Mouse (Mus musculus): ENCODE measurements at regions not wholly inside any gene's neighbourhood (a gene's known extent, or its start where the extent isn't known, plus 50 kb on each side); places are given as distances from the start of the nearest gene placed in this dataset.

- Histone ChIP-seq H3K36me3 (ENCODE audit: control insufficient read depth, insufficient read depth, low read length) (no peaks in the 10 kb centered on the region), H3K4me1 (ENCODE audit: control insufficient read depth, insufficient read depth, low read length) (no peaks in the 10 kb centered on the region), H3K27ac (ENCODE audit: low read depth, low read length) (no peak overlapping the region), H3K9me3 (ENCODE audit: control insufficient read depth, low read length) (no peaks in the 10 kb centered on the region), H3K9ac (ENCODE audit: low read length) (no peak overlapping the region), H3K27me3 (ENCODE audit: control insufficient read depth, insufficient read depth, low read length) (no peaks in the 10 kb centered on the region), H3K4me2 (ENCODE audit: low read depth) (no peak overlapping the region), H3K4me3 (ENCODE audit: low read depth, low read length) (no peak overlapping the region)
- DNase-seq (ENCODE audit: low spot score) (no peak), ATAC-seq (ENCODE audit: insufficient read depth, low FRiP score, low TSS enrichment) (no peak)
- 68% methylated on average over 1 of the region's 1 CpGs for WGBS
Measured at GRCm38 (mm10) chr13:78656196-78656595, 456.6 kb upstream of the Nr2f1 start.

- H3K27me3 ChIP-seq (ENCODE audit: control insufficient read depth, insufficient read depth, low read length) = no peaks in the 10 kb centered on the region
- H3K4me3 ChIP-seq (ENCODE audit: low read depth, low read length) = no peak overlapping the region
- no peak overlapping the region for H3K4me2 ChIP-seq (ENCODE audit: low read depth)
- no peaks in the 10 kb centered on the region for H3K9me3 ChIP-seq (ENCODE audit: control insufficient read depth, low read length)
- 52% methylated on average over 1 of the region's 1 CpGs for WGBS
- DNase-seq (ENCODE audit: low spot score) (no peak), ATAC-seq (ENCODE audit: insufficient read depth, low FRiP score, low TSS enrichment) (peak; percentile 65; the same call in 1 of the 2 replicates)
- H3K9ac ChIP-seq (ENCODE audit: low read length) = no peak overlapping the region
- no peak overlapping the region for H3K27ac ChIP-seq (ENCODE audit: low read depth, low read length)
- H3K36me3 ChIP-seq (ENCODE audit: control insufficient read depth, insufficient read depth, low read length) = no peaks in the 10 kb centered on the region
- H3K4me1 ChIP-seq (ENCODE audit: control insufficient read depth, insufficient read depth, low read length) = no peaks in the 10 kb centered on the region
Measured at GRCm38 (mm10) chr13:78650824-78651223, 451.3 kb upstream of the Nr2f1 start.

DNA sequence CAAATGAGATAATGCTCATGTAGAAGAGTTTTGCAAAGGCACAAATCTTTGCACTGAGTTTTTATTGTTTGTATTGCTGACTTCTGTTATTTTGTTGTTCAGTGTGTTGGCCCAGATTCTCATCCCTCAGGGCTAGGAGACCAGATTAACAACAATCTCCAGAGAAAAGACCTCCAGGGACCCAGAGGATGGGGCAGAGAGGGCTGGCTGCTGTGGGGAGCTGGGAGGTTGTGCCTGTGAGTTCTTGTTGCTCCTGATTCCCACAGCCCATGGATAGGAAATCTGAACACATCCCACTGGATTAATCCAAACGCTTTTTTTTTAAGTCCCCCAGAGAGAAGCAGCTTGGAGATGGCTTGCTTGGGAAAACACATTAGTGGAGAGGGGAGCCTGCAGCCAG lies 445.0 kb upstream of the Nr2f1 start:
- H3K27me3 ChIP-seq (ENCODE audit: control insufficient read depth, insufficient read depth, low read length) = no peaks in the 10 kb centered on the region
- WGBS = 35% methylated on average over 1 of the region's 1 CpGs
- no peak for ATAC-seq (ENCODE audit: insufficient read depth, low FRiP score, low TSS enrichment)
- H3K4me1 ChIP-seq (ENCODE audit: control insufficient read depth, insufficient read depth, low read length) = peaks cover 6% of the 10 kb centered on the region
- no peaks in the 10 kb centered on the region for H3K9me3 ChIP-seq (ENCODE audit: control insufficient read depth, low read length)
- H3K4me3 ChIP-seq (ENCODE audit: low read depth, low read length) = no peak overlapping the region
- H3K27ac ChIP-seq (ENCODE audit: low read depth, low read length) = no peak overlapping the region
- no peaks in the 10 kb centered on the region for H3K36me3 ChIP-seq (ENCODE audit: control insufficient read depth, insufficient read depth, low read length)
- no peak overlapping the region for H3K9ac ChIP-seq (ENCODE audit: low read length)
- no peak for DNase-seq (ENCODE audit: low spot score)
- no peak overlapping the region for H3K4me2 ChIP-seq (ENCODE audit: low read depth)

DNA sequence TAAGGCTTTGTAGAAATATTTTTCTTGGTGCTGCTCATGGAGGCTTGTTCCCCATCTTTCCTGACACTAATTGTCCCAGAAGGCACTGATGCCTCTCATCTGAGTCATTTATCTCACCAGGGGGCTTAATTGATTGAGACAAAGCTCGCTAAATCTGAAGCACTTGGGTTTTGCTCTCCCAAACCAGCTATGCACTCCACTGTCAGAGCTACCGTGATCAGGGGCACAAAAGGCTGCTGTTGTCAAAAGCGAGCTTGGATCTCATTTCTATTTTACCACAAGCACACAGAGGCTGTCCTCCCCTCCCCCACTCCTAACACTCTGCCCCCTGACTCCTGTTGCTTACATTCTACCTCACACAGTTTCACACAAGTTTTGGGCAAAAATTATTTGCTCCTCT lies 443.5 kb upstream of the Nr2f1 start:
- peaks cover 6% of the 10 kb centered on the region for H3K4me1 ChIP-seq (ENCODE audit: control insufficient read depth, insufficient read depth, low read length)
- peak; percentile 36 for DNase-seq (ENCODE audit: low spot score)
- ATAC-seq (ENCODE audit: insufficient read depth, low FRiP score, low TSS enrichment) = no peak
- no peak overlapping the region for H3K4me3 ChIP-seq (ENCODE audit: low read depth, low read length)
- no peaks in the 10 kb centered on the region for H3K36me3 ChIP-seq (ENCODE audit: control insufficient read depth, insufficient read depth, low read length)
- 4% methylated on average over 3 of the region's 3 CpGs for WGBS
- no peak overlapping the region for H3K4me2 ChIP-seq (ENCODE audit: low read depth)
- H3K27ac ChIP-seq (ENCODE audit: low read depth, low read length) = no peak overlapping the region
- no peak overlapping the region for H3K9ac ChIP-seq (ENCODE audit: low read length)
- no peaks in the 10 kb centered on the region for H3K9me3 ChIP-seq (ENCODE audit: control insufficient read depth, low read length)
- no peaks in the 10 kb centered on the region for H3K27me3 ChIP-seq (ENCODE audit: control insufficient read depth, insufficient read depth, low read length)

DNA sequence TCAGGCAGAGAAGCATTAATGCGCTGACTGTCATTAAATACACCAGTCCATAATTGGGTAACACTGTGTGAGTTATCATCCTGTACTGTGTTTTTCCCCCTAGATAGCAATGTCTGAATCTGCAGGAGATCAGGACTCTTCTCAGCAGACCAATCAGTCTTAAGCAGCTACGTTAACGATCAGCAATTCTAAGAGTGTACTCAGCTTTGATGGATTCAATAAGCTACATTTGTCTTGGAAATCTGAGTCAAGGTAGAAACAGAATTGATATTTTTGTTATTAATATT lies 442.8 kb upstream of the Nr2f1 start:
- 75% methylated on average over 3 of the region's 3 CpGs for WGBS
- Histone ChIP-seq H3K36me3 (ENCODE audit: control insufficient read depth, insufficient read depth, low read length) (no peaks in the 10 kb centered on the region), H3K27ac (ENCODE audit: low read depth, low read length) (no peak overlapping the region), H3K9ac (ENCODE audit: low read length) (no peak overlapping the region), H3K4me3 (ENCODE audit: low read depth, low read length) (no peak overlapping the region), H3K27me3 (ENCODE audit: control insufficient read depth, insufficient read depth, low read length) (no peaks in the 10 kb centered on the region), H3K4me2 (ENCODE audit: low read depth) (no peak overlapping the region), H3K9me3 (ENCODE audit: control insufficient read depth, low read length) (no peaks in the 10 kb centered on the region), H3K4me1 (ENCODE audit: control insufficient read depth, insufficient read depth, low read length) (peaks cover 6% of the 10 kb centered on the region)
- ATAC-seq (ENCODE audit: insufficient read depth, low FRiP score, low TSS enrichment) (no peak), DNase-seq (ENCODE audit: low spot score) (no peak)

DNA sequence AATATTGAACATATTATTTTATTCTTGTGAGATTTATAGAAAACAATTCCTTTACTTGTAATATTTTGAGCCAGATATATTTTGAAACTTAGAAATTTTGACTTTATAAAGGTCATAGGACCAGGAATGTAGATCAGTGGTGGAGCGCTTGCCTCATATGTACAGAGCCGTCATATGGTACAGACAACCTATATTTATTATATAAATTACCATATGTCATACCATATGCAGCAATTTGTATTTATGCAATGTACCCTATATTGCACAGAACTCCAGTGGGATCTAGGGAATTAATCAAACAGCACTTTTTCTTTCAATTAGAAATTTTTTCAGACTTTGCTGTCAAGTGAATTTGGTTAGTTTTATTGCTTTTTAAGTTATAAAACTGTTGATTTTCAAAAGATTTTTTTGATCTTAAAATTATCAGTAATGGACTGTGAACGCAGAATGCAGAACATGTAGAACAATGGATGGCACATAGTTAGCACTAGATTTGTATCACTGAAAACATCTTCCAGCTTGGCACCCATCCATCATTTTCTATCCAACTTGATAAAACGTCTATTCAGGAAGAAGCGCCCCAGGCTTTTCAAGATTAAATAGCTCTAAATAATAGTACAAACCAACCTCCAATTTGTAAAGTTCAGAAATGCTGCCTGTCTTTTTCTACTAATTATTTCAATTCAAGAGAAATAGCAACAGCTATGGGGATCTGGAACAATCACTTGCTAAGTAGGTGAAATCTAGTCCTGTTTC lies 442.3 kb upstream of the Nr2f1 start:
- no peak overlapping the region for H3K27ac ChIP-seq (ENCODE audit: low read depth, low read length)
- no peak overlapping the region for H3K4me3 ChIP-seq (ENCODE audit: low read depth, low read length)
- H3K27me3 ChIP-seq (ENCODE audit: control insufficient read depth, insufficient read depth, low read length) = no peaks in the 10 kb centered on the region
- peaks cover 6% of the 10 kb centered on the region for H3K4me1 ChIP-seq (ENCODE audit: control insufficient read depth, insufficient read depth, low read length)
- DNase-seq (ENCODE audit: low spot score) = no peak
- H3K9me3 ChIP-seq (ENCODE audit: control insufficient read depth, low read length) = no peaks in the 10 kb centered on the region
- whole genome bisulfite sequencing = 78% methylated on average over 5 of the region's 5 CpGs
- no peak overlapping the region for H3K4me2 ChIP-seq (ENCODE audit: low read depth)
- ATAC-seq (ENCODE audit: insufficient read depth, low FRiP score, low TSS enrichment) = no peak
- no peaks in the 10 kb centered on the region for H3K36me3 ChIP-seq (ENCODE audit: control insufficient read depth, insufficient read depth, low read length)
- no peak overlapping the region for H3K9ac ChIP-seq (ENCODE audit: low read length)

DNA sequence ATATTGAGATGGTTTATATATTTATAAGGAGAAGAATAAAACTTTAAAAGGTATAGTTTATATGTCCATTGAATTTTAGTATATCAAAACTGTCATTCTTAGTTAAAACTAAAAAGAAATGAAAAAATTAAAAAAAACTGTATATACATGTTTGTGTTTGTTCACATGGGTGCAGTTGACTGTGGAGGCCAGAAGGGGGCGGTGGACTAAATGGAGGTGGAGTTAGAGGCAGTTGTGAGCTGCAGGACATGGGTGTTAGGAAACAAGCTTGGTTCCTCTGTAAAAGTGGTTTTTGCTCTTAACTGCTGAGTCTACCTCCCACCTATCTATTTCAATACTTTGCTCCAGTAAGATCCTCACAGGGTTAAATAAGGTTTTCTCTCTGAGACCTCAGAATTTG lies 440.8 kb upstream of the Nr2f1 start:
- H3K36me3 ChIP-seq (ENCODE audit: control insufficient read depth, insufficient read depth, low read length) = no peaks in the 10 kb centered on the region
- 75% methylated on average over 1 of the region's 1 CpGs for WGBS
- no peak overlapping the region for H3K4me2 ChIP-seq (ENCODE audit: low read depth)
- DNase-seq (ENCODE audit: low spot score) (no peak), ATAC-seq (ENCODE audit: insufficient read depth, low FRiP score, low TSS enrichment) (no peak)
- H3K9me3 ChIP-seq (ENCODE audit: control insufficient read depth, low read length) = no peaks in the 10 kb centered on the region
- H3K4me1 ChIP-seq (ENCODE audit: control insufficient read depth, insufficient read depth, low read length) = peaks cover 6% of the 10 kb centered on the region
- H3K4me3 ChIP-seq (ENCODE audit: low read depth, low read length) = no peak overlapping the region
- H3K9ac ChIP-seq (ENCODE audit: low read length) = no peak overlapping the region
- H3K27ac ChIP-seq (ENCODE audit: low read depth, low read length) = no peak overlapping the region
- no peaks in the 10 kb centered on the region for H3K27me3 ChIP-seq (ENCODE audit: control insufficient read depth, insufficient read depth, low read length)

DNA sequence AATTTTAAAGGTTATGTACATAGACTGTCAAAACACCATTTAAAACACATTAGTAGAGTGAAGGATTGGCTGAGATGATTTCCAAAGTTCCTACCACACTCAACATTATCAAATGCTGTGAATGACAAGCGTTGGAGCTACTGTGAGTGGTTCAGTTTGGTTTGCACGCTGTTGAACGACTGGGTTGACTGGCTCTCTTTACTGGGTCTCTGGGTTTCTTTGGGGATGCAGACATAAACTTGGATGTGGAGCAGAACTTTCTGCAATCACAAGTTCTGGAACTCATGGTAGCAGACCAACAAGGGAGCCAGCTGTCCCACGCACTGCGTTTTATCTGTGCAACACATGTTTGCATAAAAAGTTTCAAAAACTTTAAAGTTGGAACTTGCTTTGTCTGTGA lies 438.9 kb upstream of the Nr2f1 start:
- no peak overlapping the region for H3K9ac ChIP-seq (ENCODE audit: low read length)
- 91% methylated on average over 5 of the region's 5 CpGs for WGBS
- H3K27ac ChIP-seq (ENCODE audit: low read depth, low read length) = no peak overlapping the region
- peaks cover 6% of the 10 kb centered on the region for H3K4me1 ChIP-seq (ENCODE audit: control insufficient read depth, insufficient read depth, low read length)
- H3K36me3 ChIP-seq (ENCODE audit: control insufficient read depth, insufficient read depth, low read length) = no peaks in the 10 kb centered on the region
- no peak for ATAC-seq (ENCODE audit: insufficient read depth, low FRiP score, low TSS enrichment)
- no peak overlapping the region for H3K4me2 ChIP-seq (ENCODE audit: low read depth)
- H3K4me3 ChIP-seq (ENCODE audit: low read depth, low read length) = no peak overlapping the region
- no peaks in the 10 kb centered on the region for H3K9me3 ChIP-seq (ENCODE audit: control insufficient read depth, low read length)
- no peak for DNase-seq (ENCODE audit: low spot score)
- H3K27me3 ChIP-seq (ENCODE audit: control insufficient read depth, insufficient read depth, low read length) = no peaks in the 10 kb centered on the region

DNA sequence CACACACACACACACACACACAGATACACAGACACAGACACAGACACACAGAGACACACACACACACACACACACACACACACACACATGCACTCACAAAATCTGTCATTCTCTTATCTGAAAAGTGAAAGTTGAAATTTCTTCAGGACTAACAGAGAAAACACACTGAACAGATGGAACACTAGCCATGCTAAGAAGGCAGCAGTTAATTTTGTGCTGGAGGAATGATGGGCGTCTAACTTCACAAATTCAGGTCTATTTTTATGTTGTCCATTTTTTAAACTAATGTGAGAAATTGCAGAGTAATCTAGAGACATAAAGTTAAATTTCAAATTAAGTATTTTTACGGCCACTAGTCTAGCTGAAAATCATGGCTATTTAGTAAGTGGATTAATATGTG lies 432.1 kb upstream of the Nr2f1 start:
- WGBS = 92% methylated on average over 2 of the region's 2 CpGs
- Histone ChIP-seq H3K27me3 (ENCODE audit: control insufficient read depth, insufficient read depth, low read length) (no peaks in the 10 kb centered on the region), H3K4me1 (ENCODE audit: control insufficient read depth, insufficient read depth, low read length) (peaks cover 6% of the 10 kb centered on the region; the same call in 1 of the 2 replicates), H3K27ac (ENCODE audit: low read depth, low read length) (no peak overlapping the region), H3K9me3 (ENCODE audit: control insufficient read depth, low read length) (no peaks in the 10 kb centered on the region), H3K4me3 (ENCODE audit: low read depth, low read length) (no peak overlapping the region), H3K36me3 (ENCODE audit: control insufficient read depth, insufficient read depth, low read length) (no peaks in the 10 kb centered on the region), H3K9ac (ENCODE audit: low read length) (no peak overlapping the region), H3K4me2 (ENCODE audit: low read depth) (no peak overlapping the region)
- DNase-seq (ENCODE audit: low spot score) (no peak), ATAC-seq (ENCODE audit: insufficient read depth, low FRiP score, low TSS enrichment) (no peak)

Measured in neural tube, embryonic 11.5 days (tissue).